Mouse (Mus musculus): ENCODE measurements around the gene Slc9a4.
A peak's percentile ranks its signal among the peaks of the same experiment; 100 is the strongest.

GRCm38 (mm10) chr1:40657978-40658496 is 78.2 kb downstream of the Slc9a4 start:
- peak; percentile 63 for TF ChIP-seq CTCF (IDR thresholded peaks at IDR 0.05; ENCODE audit: control insufficient read depth, insufficient read depth, insufficient read length)
- no peak for TF ChIP-seq FOSL1 (IDR thresholded peaks at IDR 0.05; ENCODE audit: insufficient read depth, low read length, poor library complexity, severe bottlenecking)
- TF ChIP-seq USF1 (IDR thresholded peaks at IDR 0.05; ENCODE audit: low read depth) = no peak
- no peak for TF ChIP-seq CEBPB (IDR thresholded peaks at IDR 0.05; ENCODE audit: low read depth)
- TF ChIP-seq MYOG (IDR thresholded peaks at IDR 0.05; ENCODE audit: control insufficient read depth, extremely low read depth, insufficient read length) = no peak
- TF ChIP-seq MAX (IDR thresholded peaks at IDR 0.05) = no peak
